Mouse (Mus musculus) heart, postnatal 0 days (tissue): ENCODE results near the gene Cacna2d1.

ENCODE experiments used
- CTCF ChIP-seq: IDR thresholded peaks from 2 replicates; pipeline ENCODE4 v1.5.1; 2016; ENCODE audit warnings: antibody characterized with exemption, control low read depth, low read depth
- EP300 ChIP-seq: IDR thresholded peaks from 2 replicates; pipeline ENCODE4 v1.6.1; 2016; ENCODE audit warnings: antibody characterized with exemption, low read depth

- TF ChIP-seq EP300 (no peak), CTCF (no peak)
Observed at GRCm38 (mm10) chr5:16092540-16092939, 158.0 kb downstream of the Cacna2d1 start.
